Mouse (Mus musculus) thymus, postnatal 14 days (tissue): ENCODE results near the gene Slc22a12.

Source experiments
- DNase-seq: peaks from one replicate; pipeline ENCODE4 v3.0.0; 2021

Gene Slc22a12

GRCm38 (mm10) chr19:6539592-6539991 lies 3.2 kb downstream of the Slc22a12 start:
- no peak for DNase-seq

- no peak for DNase-seq
Observed at GRCm38 (mm10) chr19:6538546-6538945, 4.3 kb downstream of the Slc22a12 start.

- no peak for DNase-seq
Observed at GRCm38 (mm10) chr19:6537526-6537925, 5.3 kb downstream of the Slc22a12 start.

GRCm38 (mm10) chr19:6536696-6537095 lies 6.1 kb downstream of the Slc22a12 start:
- DNase-seq, result no peak

- DNase-seq, result no peak
Observed at GRCm38 (mm10) chr19:6536201-6536600, 6.6 kb downstream of the Slc22a12 start.

- no peak for DNase-seq
Observed at GRCm38 (mm10) chr19:6534118-6534415, 8.8 kb downstream of the Slc22a12 start.

- no peak for DNase-seq
Observed at GRCm38 (mm10) chr19:6533290-6534117, 9.3 kb downstream of the Slc22a12 start.

GRCm38 (mm10) chr19:6532656-6533055 lies 10.2 kb downstream of the Slc22a12 start:
- no peak for DNase-seq

GRCm38 (mm10) chr19:6531832-6532471 lies 10.9 kb downstream of the Slc22a12 start:
- no peak for DNase-seq

GRCm38 (mm10) chr19:6531011-6531631 lies 11.7 kb downstream of the Slc22a12 start:
- DNase-seq, result no peak

- no peak for DNase-seq
Observed at GRCm38 (mm10) chr19:6530359-6530758, 12.5 kb downstream of the Slc22a12 start.

GRCm38 (mm10) chr19:6529265-6529985 lies 13.4 kb downstream of the Slc22a12 start:
- DNase-seq, result no peak

- no peak for DNase-seq
Observed at GRCm38 (mm10) chr19:6527839-6528531, 14.8 kb downstream of the Slc22a12 start.

GRCm38 (mm10) chr19:6527439-6527838 lies 15.4 kb downstream of the Slc22a12 start:
- no peak for DNase-seq

- no peak for DNase-seq
Observed at GRCm38 (mm10) chr19:6526010-6526409, 16.8 kb downstream of the Slc22a12 start.

- DNase-seq, result no peak
Observed at GRCm38 (mm10) chr19:6525023-6525422, 17.8 kb downstream of the Slc22a12 start.

GRCm38 (mm10) chr19:6522289-6522688 lies 20.5 kb downstream of the Slc22a12 start:
- no peak for DNase-seq

GRCm38 (mm10) chr19:6521630-6522029 lies 21.2 kb downstream of the Slc22a12 start:
- DNase-seq, result no peak

- no peak for DNase-seq
Observed at GRCm38 (mm10) chr19:6519483-6519882, 23.3 kb downstream of the Slc22a12 start.

GRCm38 (mm10) chr19:6518601-6519000 lies 24.2 kb downstream of the Slc22a12 start:
- DNase-seq, result no peak

GRCm38 (mm10) chr19:6516153-6516552 lies 26.7 kb downstream of the Slc22a12 start:
- no peak for DNase-seq

- DNase-seq, result no peak
Observed at GRCm38 (mm10) chr19:6515448-6515847, 27.4 kb downstream of the Slc22a12 start.

- no peak for DNase-seq
Observed at GRCm38 (mm10) chr19:6514940-6515339, 27.9 kb downstream of the Slc22a12 start.
